Mouse (Mus musculus) skeletal muscle tissue, adult 2 months (tissue): ENCODE measurements around the gene Tmbim4.
A peak's percentile ranks its signal among the peaks of the same experiment; 100 is the strongest.

Experiments used
- DNase-seq: peaks from one replicate; pipeline ENCODE4 v3.0.0-alpha.2; 2012; ENCODE audit warnings: low read depth, low spot score

Tmbim4 gene

GRCm38 (mm10) chr10:120201131-120201921, at the start of gene Tmbim4:
TSS of gene Tmbim4 (plus strand) at chr10:120201590.
- peak; percentile 84 for DNase-seq

DNA sequence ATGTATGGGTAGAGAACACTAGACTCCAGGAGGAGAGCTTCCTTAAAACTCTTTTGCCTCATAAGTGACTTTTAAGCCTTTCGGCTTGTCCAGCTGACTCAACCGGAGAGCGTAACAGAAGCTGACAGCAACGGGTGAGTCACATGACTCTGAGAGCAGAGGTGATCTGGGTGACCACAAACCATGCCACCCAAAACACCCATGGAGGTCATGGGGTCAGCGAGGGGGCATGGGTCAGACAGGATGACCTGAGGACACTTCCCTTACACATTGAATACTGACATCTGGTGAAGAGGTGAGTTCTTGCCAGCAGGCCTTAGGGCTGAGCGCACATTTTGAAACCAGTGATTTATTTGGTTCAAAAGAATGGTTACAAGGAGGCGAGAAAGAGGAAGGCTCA, 49.7 kb upstream of the Tmbim4 start:
- DNase-seq, result no peak

- DNase-seq, result no peak
Observed at GRCm38 (mm10) chr10:120153911-120154310, 47.5 kb upstream of the Tmbim4 start.

- no peak for DNase-seq
Observed at GRCm38 (mm10) chr10:120160533-120160932, 40.9 kb upstream of the Tmbim4 start.

- DNase-seq, result no peak
Observed at GRCm38 (mm10) chr10:120162840-120163239, 38.5 kb upstream of the Tmbim4 start.

DNA sequence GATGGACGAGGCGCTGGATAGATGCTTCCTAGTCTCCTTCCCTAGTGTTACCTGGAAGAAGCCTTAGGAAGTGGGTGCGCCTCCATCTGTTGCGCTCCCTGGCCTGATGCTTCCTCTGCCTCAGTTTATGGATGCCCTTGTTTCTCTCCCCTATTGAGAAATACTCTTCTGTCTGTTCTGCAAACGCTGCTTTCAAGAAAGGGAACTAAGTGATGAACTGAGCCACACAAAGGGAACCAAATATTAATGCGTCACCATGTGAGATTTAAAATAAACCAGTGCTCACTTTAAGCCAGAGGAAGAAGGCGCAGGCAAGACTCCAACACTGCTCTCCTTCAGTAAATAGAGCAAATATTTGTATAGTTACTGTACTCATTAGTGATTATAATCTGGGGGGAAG, 37.9 kb upstream of the Tmbim4 start:
- DNase-seq, result peak; percentile 17

DNA sequence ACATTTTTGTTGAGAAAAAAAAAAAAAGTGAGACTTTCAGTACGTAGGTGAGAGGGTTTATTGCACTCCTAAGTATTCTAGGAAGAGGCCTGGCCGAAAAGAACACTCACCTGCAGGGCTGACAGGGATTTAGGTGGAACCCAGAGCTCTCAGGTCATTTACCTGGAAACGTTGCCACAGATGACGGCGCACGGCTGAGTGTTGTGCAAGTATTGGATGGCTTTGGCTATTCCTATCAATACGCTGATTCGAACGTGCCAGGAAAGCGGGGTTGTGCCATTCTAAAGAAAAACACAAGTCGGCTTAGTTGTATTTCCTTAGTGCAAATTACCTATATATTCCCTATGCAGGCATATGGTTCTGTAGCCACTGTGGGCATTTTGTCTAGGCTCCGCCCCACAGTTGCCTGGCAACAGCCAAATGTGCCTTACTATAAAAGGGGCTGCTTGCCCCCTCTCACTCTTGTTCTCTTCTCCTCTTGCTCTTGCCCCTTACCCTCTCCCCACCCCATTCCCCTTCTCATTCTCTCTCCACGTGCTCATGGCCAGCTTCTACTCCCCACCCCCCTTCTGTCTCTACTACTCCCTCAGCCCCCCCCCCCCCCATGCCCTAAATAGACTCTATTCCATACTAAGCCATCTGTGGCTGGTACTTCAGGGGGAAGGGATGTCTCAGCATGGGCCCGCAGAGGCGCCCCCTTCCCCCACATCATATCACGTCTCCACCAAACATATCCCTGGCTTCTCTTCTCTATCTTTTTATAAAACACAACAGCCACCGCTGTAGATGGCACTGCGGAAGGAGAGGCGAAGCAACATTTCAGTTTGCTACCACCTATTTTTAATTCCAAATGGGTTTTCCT, 36.2 kb upstream of the Tmbim4 start:
- DNase-seq, result no peak

- no peak for DNase-seq
Observed at GRCm38 (mm10) chr10:120165793-120166503, 35.4 kb upstream of the Tmbim4 start.

DNA sequence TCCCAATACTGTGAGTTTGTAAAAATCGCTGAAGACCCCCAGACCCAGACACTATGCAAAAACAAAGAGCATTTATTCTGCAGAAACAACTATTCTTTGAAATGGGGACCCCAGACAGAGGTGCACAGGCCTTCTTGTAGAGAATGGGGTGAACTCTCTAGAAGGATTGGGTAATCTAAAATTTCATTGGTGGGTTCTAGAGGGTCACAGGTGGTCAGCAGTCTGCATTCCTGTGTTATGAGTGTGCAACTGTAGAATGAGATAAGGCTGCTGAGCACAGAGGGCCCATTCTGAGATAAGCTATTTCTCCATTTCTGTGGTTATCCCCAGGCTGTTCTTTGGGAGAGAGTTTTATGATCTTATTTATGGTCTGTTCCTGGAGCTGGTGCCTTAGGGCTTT, 33.3 kb upstream of the Tmbim4 start:
- no peak for DNase-seq

DNA sequence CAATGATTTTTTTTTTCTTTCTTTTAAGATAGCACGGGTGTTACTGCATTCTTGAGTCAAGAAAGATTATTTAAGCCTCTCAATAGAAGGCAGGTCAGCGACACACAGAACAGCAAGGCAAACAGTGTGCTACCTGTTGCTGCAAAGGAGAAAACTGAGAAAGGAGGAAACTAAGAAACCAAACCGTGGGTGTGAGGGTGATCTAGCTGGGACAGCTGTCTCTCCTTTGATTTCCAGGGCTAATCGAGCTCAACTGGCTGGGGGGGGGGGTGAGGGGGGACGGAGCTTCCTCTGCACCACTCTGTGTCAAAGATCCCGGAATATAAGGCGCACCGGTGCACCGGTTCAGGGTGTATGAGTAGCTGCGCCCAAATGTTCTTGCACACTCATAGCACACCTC, 32.3 kb upstream of the Tmbim4 start:
- DNase-seq, result no peak

GRCm38 (mm10) chr10:120169841-120170240, 31.5 kb upstream of the Tmbim4 start:
- no peak for DNase-seq

DNA sequence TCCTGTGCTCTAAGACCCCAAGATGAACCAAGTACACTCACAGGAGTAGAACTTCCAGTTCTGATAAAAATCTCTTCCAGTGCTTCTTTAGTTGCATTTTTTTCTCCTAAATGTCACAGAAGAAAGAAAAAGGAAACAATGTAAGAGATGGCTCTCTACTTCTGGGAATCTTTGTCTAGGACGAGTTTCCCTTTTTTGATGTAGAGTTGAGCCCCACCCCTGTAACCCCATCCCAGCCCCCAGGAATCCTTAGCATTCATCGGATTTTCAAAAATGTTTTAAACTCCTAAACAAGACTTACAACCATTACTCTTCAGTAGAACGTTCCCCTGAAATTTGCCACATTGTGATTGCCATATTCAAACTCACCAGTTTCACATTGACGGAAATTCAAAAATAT, 31.1 kb upstream of the Tmbim4 start:
- DNase-seq, result no peak

DNA sequence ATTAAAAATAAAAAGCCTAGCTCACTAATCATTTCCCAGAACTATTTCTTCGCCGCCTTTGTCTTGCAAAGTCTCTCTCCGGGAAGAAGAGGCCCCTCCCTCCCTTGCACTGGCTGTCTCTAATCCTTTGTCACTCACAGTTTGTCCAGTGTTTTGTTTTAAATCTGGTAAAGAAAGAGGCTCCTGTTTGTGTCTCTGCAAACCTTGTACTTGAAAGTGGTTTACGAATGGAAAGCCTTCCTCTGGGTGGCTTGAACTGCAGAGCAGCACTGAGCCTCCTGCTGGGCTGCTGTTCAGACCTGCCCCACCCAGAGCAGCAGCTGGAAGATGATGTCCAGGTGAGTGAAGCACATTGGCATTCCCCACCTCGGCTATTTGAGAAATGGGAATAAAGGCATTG, 30.1 kb upstream of the Tmbim4 start:
- no peak for DNase-seq

GRCm38 (mm10) chr10:120174192-120174705, 27.1 kb upstream of the Tmbim4 start:
- DNase-seq, result no peak

- DNase-seq, result no peak
Observed at GRCm38 (mm10) chr10:120182887-120183286, 18.5 kb upstream of the Tmbim4 start.

- no peak for DNase-seq
Observed at GRCm38 (mm10) chr10:120183342-120183741, 18.0 kb upstream of the Tmbim4 start.

GRCm38 (mm10) chr10:120188513-120188912, 12.9 kb upstream of the Tmbim4 start:
- DNase-seq, result no peak

DNA sequence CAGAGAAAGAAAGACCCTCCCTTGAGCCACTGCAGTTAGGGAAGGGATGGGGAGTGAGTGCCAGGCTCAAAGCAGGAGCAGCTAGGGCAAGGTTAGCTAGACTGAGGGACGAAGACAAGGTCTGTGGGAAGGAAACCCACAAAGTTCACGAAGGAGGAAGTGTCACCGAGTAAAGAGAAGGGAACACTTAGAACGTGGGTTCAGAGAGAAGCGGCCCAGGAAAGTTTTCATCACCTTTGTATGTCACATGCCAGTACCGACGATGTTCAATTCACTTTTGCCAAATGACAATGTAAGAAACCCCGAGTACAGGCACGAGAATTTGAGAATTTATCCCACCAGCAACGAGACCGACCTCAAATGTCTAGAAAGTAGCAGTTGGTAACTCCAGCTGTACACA, 12.1 kb upstream of the Tmbim4 start:
- DNase-seq, result no peak

DNA sequence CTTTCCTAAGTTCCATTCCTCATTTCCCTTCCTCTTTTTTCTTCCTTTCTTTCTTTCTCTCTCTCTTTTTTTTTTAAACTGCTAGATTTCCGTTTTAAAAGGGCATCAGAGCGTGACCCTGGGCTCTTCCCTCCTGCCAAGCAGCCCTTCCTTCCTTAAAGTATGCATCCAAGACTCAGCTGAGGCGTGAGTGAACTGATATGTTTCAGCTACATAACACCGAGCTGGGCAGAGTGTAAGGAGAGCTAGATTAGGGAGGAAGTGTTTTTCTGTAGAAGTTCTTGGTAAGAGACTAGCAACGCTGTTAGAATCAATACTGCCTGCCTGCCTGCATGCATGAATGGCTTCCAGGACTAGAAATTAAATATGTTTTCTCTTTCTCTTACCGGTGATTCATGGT, 11.6 kb upstream of the Tmbim4 start:
- no peak for DNase-seq

- DNase-seq, result no peak
Observed at GRCm38 (mm10) chr10:120191165-120191564, 10.2 kb upstream of the Tmbim4 start.

GRCm38 (mm10) chr10:120192278-120192677, 9.1 kb upstream of the Tmbim4 start:
- DNase-seq, result no peak

GRCm38 (mm10) chr10:120193255-120193654, 8.1 kb upstream of the Tmbim4 start:
- DNase-seq, result no peak
